Mouse (Mus musculus) olfactory bulb, adult 2 months (tissue): ENCODE measurements around the gene Zfp511. TPM values are rescaled to one million over a fixed set of nuclear protein-coding genes. Genes with fewer than 3 reads are reported as not detected.

ENCODE experiments used
- H3K27ac ChIP-seq: fragments of 200-500 bp; 2 replicates; pipeline ENCODE4 v1.5.1; 2012; ENCODE audit warnings: low read depth, low read length; ENCODE audit not compliant: insufficient read depth
- H3K4me1 ChIP-seq: fragments of 200-500 bp; 2 replicates; pipeline ENCODE4 v1.6.1; 2012; ENCODE audit warnings: low read length; ENCODE audit not compliant: control insufficient read depth, insufficient read depth
- H3K4me3 ChIP-seq: fragments of 200-500 bp; 2 replicates; pipeline ENCODE4 v1.5.1; 2012; ENCODE audit warnings: mild to moderate bottlenecking, low read depth, low read length, moderate library complexity; ENCODE audit not compliant: insufficient read depth
- CTCF ChIP-seq: fragments of 200-500 bp; IDR thresholded peaks from 2 replicates; pipeline ENCODE4 v1.5.1; 2012; ENCODE audit warnings: low read depth, mild to moderate bottlenecking, low read length, moderate library complexity; ENCODE audit not compliant: insufficient read depth
- POLR2A ChIP-seq: fragments of 200-500 bp; IDR thresholded peaks from 2 replicates; pipeline ENCODE4 v1.6.1; 2012; ENCODE audit warnings: mild to moderate bottlenecking, low read depth, low read length, moderate library complexity; ENCODE audit not compliant: insufficient read depth
- WGBS: fragments of 180-500 bp; shearing (Covaris S2); methylation state at CpG from one replicate; pipeline ENCODE4 v1.1.7; 2018; 5-methylcytosine and 5-hydroxymethylcytosine counted together
- polyA plus RNA-seq: library from polyadenylated mRNA; stranded (reverse); fragments of >200 nt; gene quantifications from 2 replicates; pipeline ENCODE4 v1.2.4, GENCODE M21; 2012; ENCODE audit warnings: low replicate concordance; ENCODE audit not compliant: missing spikeins, insufficient read depth, insufficient read length

The Zfp511 gene
- polyA plus RNA-seq, 1 experiment: not detected

DNA sequence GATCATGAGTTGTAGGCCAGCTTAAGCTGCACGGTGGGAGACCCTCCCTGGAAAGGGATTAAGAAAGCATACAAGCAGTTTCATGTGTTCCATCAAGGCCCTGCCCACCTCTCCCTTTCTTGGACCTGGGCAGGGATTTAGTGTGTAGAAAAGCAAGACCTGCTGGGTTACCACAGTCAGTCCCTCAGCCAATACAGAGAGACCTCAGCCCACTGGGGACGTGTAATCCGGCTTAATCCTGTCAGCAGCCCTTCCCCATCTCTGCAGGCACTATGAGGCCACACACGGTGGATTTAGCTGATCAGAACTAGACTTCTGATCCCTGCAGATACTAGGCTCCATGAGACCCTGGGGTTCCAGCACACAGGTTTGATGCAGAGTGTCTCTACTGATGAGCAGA, 23.4 kb downstream of the Zfp511 start:
- WGBS: 75% methylated on average over 4 of the region's 4 CpGs
- H3K4me1 ChIP-seq: peaks cover 26% of the 10 kb centered on the region
- no peak overlapping the region for H3K27ac ChIP-seq
- TF ChIP-seq CTCF (no peak), POLR2A (no peak)
- no peak overlapping the region for H3K4me3 ChIP-seq

DNA sequence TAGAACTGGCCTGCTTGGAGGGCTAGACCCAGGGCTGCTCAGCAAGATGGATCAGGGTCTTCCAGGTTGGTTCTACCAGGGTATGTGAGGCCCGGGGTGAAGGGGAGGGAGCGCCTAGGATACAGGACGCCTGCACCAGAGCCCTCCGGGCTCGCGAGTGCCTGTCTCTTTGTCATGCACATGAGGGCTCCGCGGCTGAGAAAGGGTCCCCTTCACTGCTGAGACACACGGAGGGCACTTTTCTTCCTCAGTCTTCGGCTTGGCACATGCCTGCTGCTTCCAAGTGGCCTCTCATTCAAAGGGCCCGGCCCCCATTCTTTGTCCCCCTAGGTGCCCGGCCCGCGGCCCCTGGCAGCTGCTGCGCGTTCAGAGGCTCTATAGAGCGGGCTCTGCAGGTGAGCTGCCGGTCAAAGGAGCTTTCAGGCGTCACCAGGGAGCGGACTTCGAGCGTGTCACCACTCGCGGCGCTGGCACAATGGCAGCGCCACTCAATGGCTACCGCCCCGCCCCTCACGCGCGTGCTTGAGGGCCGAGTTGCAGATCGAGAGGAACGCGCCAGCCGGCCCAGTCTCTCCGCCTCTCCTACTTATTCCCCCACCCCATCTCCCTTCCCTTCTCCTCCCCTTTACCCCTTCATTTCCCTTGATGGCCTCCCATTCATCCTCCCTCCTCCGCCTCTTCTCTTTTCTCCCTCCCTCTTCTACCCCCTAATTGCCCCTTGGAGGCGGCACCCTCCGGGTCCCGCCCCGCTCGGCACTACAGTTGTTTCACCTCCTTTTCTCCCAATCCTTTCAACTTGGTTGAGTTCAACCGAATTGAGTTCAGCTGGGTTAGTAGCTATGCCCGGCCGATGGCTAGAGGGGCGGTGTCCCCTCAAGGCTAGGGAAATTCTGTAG, 25.0 kb downstream of the Zfp511 start:
- TF ChIP-seq CTCF (no peak), POLR2A (no peak)
- no peak overlapping the region for H3K27ac ChIP-seq
- WGBS: 4% methylated on average over 47 of the region's 47 CpGs
- peaks cover 26% of the 10 kb centered on the region for H3K4me1 ChIP-seq
- H3K4me3 ChIP-seq: peak overlapping the region; percentile 29

DNA sequence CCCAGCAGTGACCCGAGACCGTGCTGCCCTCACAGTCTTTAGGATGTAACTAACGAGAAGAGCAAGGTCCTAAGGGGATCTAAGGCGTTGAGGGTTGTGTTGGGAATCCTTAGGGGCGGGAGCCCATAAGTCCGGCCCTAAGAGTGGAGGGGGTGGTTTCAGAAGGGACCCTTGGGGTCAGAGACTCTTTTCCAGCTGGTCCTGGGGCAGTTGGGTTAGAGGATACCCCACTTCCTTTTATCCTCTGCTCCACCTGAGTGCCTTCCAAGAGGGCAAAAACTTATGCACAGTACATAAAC, 25.6 kb downstream of the Zfp511 start:
- no peak overlapping the region for H3K27ac ChIP-seq
- H3K4me1 ChIP-seq: peaks cover 26% of the 10 kb centered on the region
- TF ChIP-seq POLR2A: no peak
- no peak for TF ChIP-seq CTCF
- no peak overlapping the region; the same call in 1 of the 2 replicates for H3K4me3 ChIP-seq
- 7% methylated on average over 6 of the region's 6 CpGs for WGBS

DNA sequence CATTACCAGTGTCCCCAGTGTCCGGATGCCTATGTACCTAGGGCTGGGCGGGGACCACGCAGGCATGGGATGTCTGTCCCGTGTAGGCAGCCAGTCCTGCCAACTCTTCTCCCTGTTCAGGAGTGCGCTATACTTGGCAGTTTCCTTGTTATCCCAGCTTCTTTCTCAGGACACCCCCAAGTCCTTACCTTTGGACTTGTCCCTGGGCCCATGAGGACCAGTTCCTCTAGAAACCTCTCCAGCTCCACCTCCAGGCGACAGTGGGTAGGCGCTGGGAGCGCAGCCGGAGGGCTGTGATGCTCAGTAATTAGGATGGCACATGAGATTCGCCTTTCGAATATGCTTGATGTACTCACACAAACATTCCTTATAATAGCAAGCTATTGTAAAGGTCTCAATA, 26.1 kb downstream of the Zfp511 start:
- WGBS: 27% methylated on average over 11 of the region's 11 CpGs
- peaks cover 25% of the 10 kb centered on the region for H3K4me1 ChIP-seq
- no peak overlapping the region for H3K27ac ChIP-seq
- peak; percentile 32; the same call in 1 of the 2 replicates for TF ChIP-seq CTCF
- no peak for TF ChIP-seq POLR2A
- H3K4me3 ChIP-seq: no peak overlapping the region

DNA sequence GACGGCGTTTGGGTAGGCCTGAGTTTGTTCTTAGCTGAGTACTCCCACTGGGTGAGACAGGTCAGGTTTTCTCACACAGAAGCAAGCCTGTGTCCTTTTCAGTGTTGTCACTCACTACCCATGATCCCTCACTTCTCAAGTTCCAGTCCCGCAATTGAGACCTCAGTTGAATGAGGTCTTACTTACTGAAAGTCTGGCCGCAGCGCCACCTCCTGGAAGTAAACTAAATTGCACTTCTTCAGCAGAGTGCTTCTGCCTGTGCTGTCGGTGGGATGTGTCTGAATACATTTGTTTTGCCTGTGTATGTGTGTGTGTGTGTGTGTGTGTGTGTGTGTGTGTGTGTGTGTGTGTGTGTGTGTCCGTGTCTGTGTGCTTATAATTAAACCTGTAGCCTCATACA, 26.9 kb downstream of the Zfp511 start:
- no peak overlapping the region for H3K27ac ChIP-seq
- 20% methylated on average over 7 of the region's 7 CpGs for WGBS
- 0 out of 2 replicates have a peak, but pooled peaks have one; percentile 33 for TF ChIP-seq CTCF
- no peak for TF ChIP-seq POLR2A

DNA sequence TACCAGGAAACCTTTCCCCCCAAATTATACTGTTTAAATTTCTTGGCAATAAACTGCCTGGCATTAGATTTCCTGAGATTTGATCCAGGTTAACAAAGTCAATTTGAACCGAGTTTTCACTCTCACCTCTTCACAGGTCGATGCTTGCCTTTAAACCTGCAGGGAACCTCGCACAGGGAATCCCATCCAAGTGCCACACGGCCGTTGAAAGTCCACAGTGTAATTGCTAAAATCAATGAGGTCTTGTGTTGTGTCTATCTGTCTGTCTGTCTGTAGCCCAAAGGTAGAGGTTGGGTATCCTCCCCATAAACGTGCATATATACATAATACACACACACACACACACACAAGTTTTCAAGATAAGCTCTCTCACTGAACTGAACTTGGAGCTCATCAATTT, 31.2 kb downstream of the Zfp511 start:
- H3K4me1 ChIP-seq: no peaks in the 10 kb centered on the region
- no peak overlapping the region for H3K4me3 ChIP-seq
- no peak overlapping the region for H3K27ac ChIP-seq
- TF ChIP-seq POLR2A (no peak), CTCF (no peak)
- 68% methylated on average over 6 of the region's 6 CpGs for WGBS

More for the DNA sequence above, 26.9 kb downstream of the Zfp511 start:
- Histone ChIP-seq H3K4me3 (no peak overlapping the region), H3K4me1 (peaks cover 18% of the 10 kb centered on the region)

DNA sequence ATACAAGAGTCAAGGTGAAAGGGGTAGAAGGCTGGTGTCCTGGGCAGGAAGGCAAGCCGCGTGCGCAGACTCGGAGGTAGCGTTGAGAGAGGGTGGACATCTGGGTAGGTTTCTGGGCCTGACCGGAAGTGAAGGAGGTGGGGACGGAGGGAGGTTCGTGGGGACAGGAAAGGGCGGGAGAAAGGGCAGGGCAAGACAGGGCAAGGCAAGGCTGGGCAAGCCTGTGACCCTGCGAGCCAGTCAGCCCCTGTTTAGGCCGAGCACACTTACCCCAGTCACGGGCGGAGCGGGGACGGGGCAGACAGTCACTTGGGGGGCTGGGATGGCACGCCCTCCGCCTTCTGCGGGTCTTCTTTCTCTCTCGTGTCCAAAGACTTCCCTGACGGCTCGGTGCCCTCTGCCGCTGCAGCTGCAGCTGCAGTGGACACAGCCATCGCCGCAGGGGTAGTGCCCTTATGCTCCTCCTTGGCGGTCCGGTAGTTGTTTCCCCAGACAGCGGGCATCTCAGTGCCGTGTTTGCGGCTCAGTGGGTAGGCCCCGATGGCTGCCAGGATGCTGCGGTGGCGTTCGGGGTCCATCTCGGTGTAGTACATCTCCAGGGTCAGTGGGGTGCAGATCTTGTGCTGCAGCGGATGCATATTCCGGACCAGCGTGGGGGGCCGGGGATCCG, 34.0 kb downstream of the Zfp511 start:
- TF ChIP-seq POLR2A (no peak), CTCF (no peak)
- 47% methylated on average over 39 of the region's 39 CpGs for WGBS
- Histone ChIP-seq H3K27ac (no peak overlapping the region), H3K4me1 (no peaks in the 10 kb centered on the region), H3K4me3 (no peak overlapping the region)

DNA sequence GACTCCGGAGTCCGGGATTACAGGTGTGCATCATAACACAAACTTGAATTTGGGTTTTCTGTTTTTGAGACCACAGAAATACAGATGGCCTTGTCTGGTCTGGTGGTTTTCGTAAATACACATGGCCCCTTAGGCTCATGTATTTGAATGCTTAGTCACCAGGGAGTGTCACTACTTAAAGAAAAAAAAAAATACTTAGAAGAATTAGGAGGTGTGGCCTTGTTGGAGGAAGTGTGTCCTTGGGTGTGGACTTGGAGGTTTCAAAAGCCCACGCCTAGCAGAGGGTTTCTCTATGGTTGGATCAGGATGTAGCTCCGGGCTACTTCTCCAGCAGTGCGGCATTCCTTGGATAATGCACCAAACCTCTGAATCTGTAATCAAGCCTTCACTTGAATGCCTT, 41.5 kb downstream of the Zfp511 start:
- TF ChIP-seq POLR2A (no peak), CTCF (no peak)
- 57% methylated on average over 6 of the region's 6 CpGs for WGBS
- Histone ChIP-seq H3K27ac (no peak overlapping the region), H3K4me3 (no peak overlapping the region), H3K4me1 (no peaks in the 10 kb centered on the region; the same call in 1 of the 2 replicates)

DNA sequence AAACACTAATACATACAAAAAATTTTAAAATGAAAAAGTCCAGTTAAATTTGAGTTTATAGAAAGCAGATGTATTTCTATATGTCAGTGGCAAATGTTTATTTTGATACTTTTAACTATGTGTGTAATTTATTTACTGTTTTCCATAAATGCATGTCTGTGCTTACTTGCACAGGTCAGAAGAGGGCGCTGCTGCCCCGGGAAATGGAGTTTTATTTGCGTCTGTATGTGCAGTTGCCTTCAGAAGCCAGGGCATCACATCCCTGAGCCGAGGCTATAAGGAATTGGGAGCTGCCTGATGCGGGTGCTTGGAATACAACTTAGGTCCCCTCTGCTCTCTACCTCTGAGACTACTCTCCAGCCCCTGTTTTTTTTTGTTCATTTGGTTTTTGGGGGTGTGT, 42.5 kb downstream of the Zfp511 start:
- Histone ChIP-seq H3K4me3 (no peak overlapping the region), H3K27ac (no peak overlapping the region), H3K4me1 (peaks cover 5% of the 10 kb centered on the region; the same call in 1 of the 2 replicates)
- WGBS: 1% methylated on average over 5 of the region's 5 CpGs
- no peak for TF ChIP-seq POLR2A
- peak; percentile 61; the same call in 1 of the 2 replicates for TF ChIP-seq CTCF
